Mouse (Mus musculus): ENCODE results near the gene Iqcc. TPM values are rescaled to one million over a fixed set of nuclear protein-coding genes. Genes with fewer than 3 reads are reported as not detected.

The Iqcc gene
- 34.8 and 38.2 TPM in 2 replicates for polyA plus RNA-seq (2015; fragmentation: Nextera tagmentation; extraction: Ambion mirVana)

GRCm38 (mm10) chr4:129618786-129619691 lies at the start of gene Iqcc:
Gene Iqcc, minus strand, starts transcription at chr4:129619099.
- peak within 1 kb of the TSS; percentile 89 for H3K9ac ChIP-seq (replicated peaks; ENCODE audit: low read length)
- H3K4me2 ChIP-seq (replicated peaks; ENCODE audit: low read depth, low read length) = peak within 1 kb of the TSS; percentile 93

GRCm38 (mm10) chr4:129662255-129662813 lies 43.4 kb upstream of the Iqcc start:
- Histone ChIP-seq H3K9ac (replicated peaks; ENCODE audit: low read length) (no peak overlapping the region), H3K9me3 (ENCODE audit: low read length) (no peaks in the 10 kb centered on the region), H3K27ac (ENCODE audit: low read length) (no peak overlapping the region), H3K27me3 (ENCODE audit: insufficient read depth, low read length) (no peaks in the 10 kb centered on the region), H3K4me2 (replicated peaks; ENCODE audit: low read depth, low read length) (no peak overlapping the region), H3K4me1 (ENCODE audit: insufficient read depth, low read length) (no peaks in the 10 kb centered on the region), H3K4me3 (ENCODE audit: low read length) (no peak overlapping the region), H3K36me3 (ENCODE audit: insufficient read depth, low read length) (peaks cover 38% of the 10 kb centered on the region)
- 86% methylated on average over 3 of the region's 3 CpGs for WGBS
- ATAC-seq (ENCODE audit: low FRiP score, low TSS enrichment) = no peak

More at GRCm38 (mm10) chr4:129618786-129619691, at the start of gene Iqcc:
- peak; percentile 91 for ATAC-seq (ENCODE audit: low FRiP score, low TSS enrichment)
- Histone ChIP-seq H3K27ac (ENCODE audit: low read length) (peak within 1 kb of the TSS; percentile 90), H3K36me3 (ENCODE audit: insufficient read depth, low read length) (0 out of 2 replicates have a peak, but pooled peaks cover 10% of the 10 kb centered on the region), H3K27me3 (ENCODE audit: insufficient read depth, low read length) (no peaks in the 10 kb centered on the region), H3K4me1 (ENCODE audit: insufficient read depth, low read length) (peaks cover 27% of the 10 kb centered on the region), H3K4me3 (ENCODE audit: low read length) (peak within 1 kb of the TSS; percentile 63), H3K9me3 (ENCODE audit: low read length) (no peaks in the 10 kb centered on the region)
- WGBS = 5% methylated on average over 43 of the region's 44 CpGs

GRCm38 (mm10) chr4:129661584-129661983 lies 42.7 kb upstream of the Iqcc start:
- H3K36me3 ChIP-seq (ENCODE audit: insufficient read depth, low read length) = peaks cover 41% of the 10 kb centered on the region

GRCm38 (mm10) chr4:129654770-129655169 lies 35.9 kb upstream of the Iqcc start:
- no peak overlapping the region for H3K4me2 ChIP-seq (replicated peaks; ENCODE audit: low read depth, low read length)
- peaks cover 82% of the 10 kb centered on the region for H3K36me3 ChIP-seq (ENCODE audit: insufficient read depth, low read length)
- no peaks in the 10 kb centered on the region for H3K4me1 ChIP-seq (ENCODE audit: insufficient read depth, low read length)
- H3K9ac ChIP-seq (replicated peaks; ENCODE audit: low read length) = no peak overlapping the region
- no peaks in the 10 kb centered on the region for H3K9me3 ChIP-seq (ENCODE audit: low read length)
- no peak for ATAC-seq (ENCODE audit: low FRiP score, low TSS enrichment)
- 95% methylated on average over 14 of the region's 14 CpGs for WGBS
- no peaks in the 10 kb centered on the region for H3K27me3 ChIP-seq (ENCODE audit: insufficient read depth, low read length)
- no peak overlapping the region for H3K27ac ChIP-seq (ENCODE audit: low read length)
- no peak overlapping the region for H3K4me3 ChIP-seq (ENCODE audit: low read length)

More at GRCm38 (mm10) chr4:129661584-129661983, 42.7 kb upstream of the Iqcc start:
- H3K4me3 ChIP-seq (ENCODE audit: low read length) = no peak overlapping the region
- no peak overlapping the region for H3K27ac ChIP-seq (ENCODE audit: low read length)
- H3K4me2 ChIP-seq (replicated peaks; ENCODE audit: low read depth, low read length) = no peak overlapping the region
- no peaks in the 10 kb centered on the region for H3K4me1 ChIP-seq (ENCODE audit: insufficient read depth, low read length)
- H3K9me3 ChIP-seq (ENCODE audit: low read length) = no peaks in the 10 kb centered on the region
- ATAC-seq (ENCODE audit: low FRiP score, low TSS enrichment) = no peak
- 78% methylated on average over 3 of the region's 3 CpGs for WGBS
- no peaks in the 10 kb centered on the region for H3K27me3 ChIP-seq (ENCODE audit: insufficient read depth, low read length)
- no peak overlapping the region for H3K9ac ChIP-seq (replicated peaks; ENCODE audit: low read length)

- H3K27ac ChIP-seq (ENCODE audit: low read length) = no peak overlapping the region
- H3K36me3 ChIP-seq (ENCODE audit: insufficient read depth, low read length) = peaks cover 91% of the 10 kb centered on the region
- no peaks in the 10 kb centered on the region for H3K27me3 ChIP-seq (ENCODE audit: insufficient read depth, low read length)
- ATAC-seq (ENCODE audit: low FRiP score, low TSS enrichment) = no peak
- H3K4me3 ChIP-seq (ENCODE audit: low read length) = no peak overlapping the region
- WGBS = 94% methylated on average over 8 of the region's 8 CpGs
- no peak overlapping the region for H3K9ac ChIP-seq (replicated peaks; ENCODE audit: low read length)
- no peak overlapping the region for H3K4me2 ChIP-seq (replicated peaks; ENCODE audit: low read depth, low read length)
- no peaks in the 10 kb centered on the region for H3K4me1 ChIP-seq (ENCODE audit: insufficient read depth, low read length)
- H3K9me3 ChIP-seq (ENCODE audit: low read length) = no peaks in the 10 kb centered on the region
Observed at GRCm38 (mm10) chr4:129650359-129650758, 31.5 kb upstream of the Iqcc start.

GRCm38 (mm10) chr4:129648656-129649055 lies 29.8 kb upstream of the Iqcc start:
- no peak overlapping the region for H3K27ac ChIP-seq (ENCODE audit: low read length)
- no peak overlapping the region for H3K4me3 ChIP-seq (ENCODE audit: low read length)
- H3K4me1 ChIP-seq (ENCODE audit: insufficient read depth, low read length) = no peaks in the 10 kb centered on the region
- H3K27me3 ChIP-seq (ENCODE audit: insufficient read depth, low read length) = no peaks in the 10 kb centered on the region
- H3K9ac ChIP-seq (replicated peaks; ENCODE audit: low read length) = no peak overlapping the region
- WGBS = 62% methylated on average over 1 of the region's 1 CpGs
- no peak overlapping the region for H3K4me2 ChIP-seq (replicated peaks; ENCODE audit: low read depth, low read length)
- no peak for ATAC-seq (ENCODE audit: low FRiP score, low TSS enrichment)
- peaks cover 80% of the 10 kb centered on the region for H3K36me3 ChIP-seq (ENCODE audit: insufficient read depth, low read length)
- H3K9me3 ChIP-seq (ENCODE audit: low read length) = no peaks in the 10 kb centered on the region

GRCm38 (mm10) chr4:129645204-129645603 lies 26.3 kb upstream of the Iqcc start:
- Histone ChIP-seq H3K27ac (ENCODE audit: low read length) (no peak overlapping the region), H3K9me3 (ENCODE audit: low read length) (no peaks in the 10 kb centered on the region), H3K36me3 (ENCODE audit: insufficient read depth, low read length) (peaks cover 51% of the 10 kb centered on the region), H3K4me3 (ENCODE audit: low read length) (no peak overlapping the region), H3K27me3 (ENCODE audit: insufficient read depth, low read length) (no peaks in the 10 kb centered on the region), H3K4me1 (ENCODE audit: insufficient read depth, low read length) (peaks cover 10% of the 10 kb centered on the region; the same call in 1 of the 2 replicates), H3K4me2 (replicated peaks; ENCODE audit: low read depth, low read length) (no peak overlapping the region), H3K9ac (replicated peaks; ENCODE audit: low read length) (no peak overlapping the region)
- ATAC-seq (ENCODE audit: low FRiP score, low TSS enrichment) = no peak
- 88% methylated on average over 6 of the region's 6 CpGs for WGBS

- Histone ChIP-seq H3K4me3 (ENCODE audit: low read length) (0 out of 2 replicates have a peak overlapping the region, but pooled peaks have one; percentile 14), H3K9ac (replicated peaks; ENCODE audit: low read length) (no peak overlapping the region), H3K4me1 (ENCODE audit: insufficient read depth, low read length) (peaks cover 27% of the 10 kb centered on the region), H3K27ac (ENCODE audit: low read length) (no peak overlapping the region), H3K4me2 (replicated peaks; ENCODE audit: low read depth, low read length) (peak overlapping the region; percentile 40), H3K9me3 (ENCODE audit: low read length) (no peaks in the 10 kb centered on the region), H3K36me3 (ENCODE audit: insufficient read depth, low read length) (peaks cover 39% of the 10 kb centered on the region), H3K27me3 (ENCODE audit: insufficient read depth, low read length) (no peaks in the 10 kb centered on the region)
- 32% methylated on average over 5 of the region's 5 CpGs for WGBS
- no peak for ATAC-seq (ENCODE audit: low FRiP score, low TSS enrichment)
Observed at GRCm38 (mm10) chr4:129641756-129642155, 22.9 kb upstream of the Iqcc start.

GRCm38 (mm10) chr4:129640638-129641467 lies 22.0 kb upstream of the Iqcc start, which contains the start of gene Txlna:
Gene Txlna, minus strand, starts transcription at chr4:129641065.
- H3K4me3 ChIP-seq (ENCODE audit: low read length) = peak within 1 kb of the TSS; percentile 65
- peak within 1 kb of the TSS; percentile 69 for H3K4me2 ChIP-seq (replicated peaks; ENCODE audit: low read depth, low read length)
- H3K4me1 ChIP-seq (ENCODE audit: insufficient read depth, low read length) = peaks cover 27% of the 10 kb centered on the region
- H3K27ac ChIP-seq (ENCODE audit: low read length) = peak within 1 kb of the TSS; percentile 95
- peaks cover 38% of the 10 kb centered on the region for H3K36me3 ChIP-seq (ENCODE audit: insufficient read depth, low read length)
- WGBS = under 1% methylated on average over 60 of the region's 60 CpGs
- H3K9ac ChIP-seq (replicated peaks; ENCODE audit: low read length) = peak within 1 kb of the TSS; percentile 77
- no peaks in the 10 kb centered on the region for H3K9me3 ChIP-seq (ENCODE audit: low read length)
- H3K27me3 ChIP-seq (ENCODE audit: insufficient read depth, low read length) = no peaks in the 10 kb centered on the region
- peak; percentile 96 for ATAC-seq (ENCODE audit: low FRiP score, low TSS enrichment)

Measured in kidney, embryonic 16.5 days (tissue).